Mouse (Mus musculus) cerebellum, adult 2 months (tissue): ENCODE data around the gene Sema7a.

Experiments
- CTCF ChIP-seq: fragments of 200-500 bp; IDR thresholded peaks from 2 replicates; pipeline ENCODE4 v1.5.1; 2011; ENCODE audit warnings: low read depth, mild to moderate bottlenecking, control low read depth, low read length, moderate library complexity, borderline replicate concordance; ENCODE audit not compliant: insufficient read depth
- POLR2A ChIP-seq: fragments of 200-500 bp; IDR thresholded peaks from 2 replicates; pipeline ENCODE4 v1.6.1; 2011; ENCODE audit warnings: low read length, control low read depth, borderline replicate concordance; ENCODE audit not compliant: insufficient read depth

DNA sequence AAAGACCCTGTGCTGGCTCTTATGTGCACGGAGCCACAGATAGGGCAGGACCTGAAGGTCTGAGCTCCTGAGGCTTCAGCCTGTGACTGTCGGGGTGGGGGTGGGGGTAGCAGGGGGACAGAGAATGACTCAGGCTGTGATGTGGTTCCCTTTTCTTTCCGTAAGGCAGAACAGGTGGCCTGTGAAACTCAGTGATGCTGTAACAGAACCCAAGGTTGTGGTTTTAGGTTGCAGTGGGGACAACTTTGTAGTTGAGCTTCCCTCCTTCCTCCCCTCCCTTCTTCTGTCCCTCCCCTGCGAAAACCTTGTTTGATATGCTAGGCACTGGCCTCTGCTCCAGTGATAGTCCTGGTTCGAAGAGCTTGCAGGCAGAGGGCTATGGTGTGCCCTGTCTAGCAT is 16.9 kb downstream of the Sema7a start:
- TF ChIP-seq POLR2A (no peak), CTCF (no peak)
